Mouse (Mus musculus) ES-Bruce4 (cell line): Measurements from ENCODE around the gene Prkg1. TPM values are rescaled to one million over a fixed set of nuclear protein-coding genes. Genes with fewer than 3 reads are reported as not detected.

Experiments
- H3K27ac ChIP-seq: 2 replicates; pipeline ENCODE4 v1.5.1; 2012; ENCODE audit warnings: low read length, inconsistent platforms; ENCODE audit not compliant: insufficient read depth
- H3K27me3 ChIP-seq: 2 replicates; pipeline ENCODE4 v1.6.1; 2012; ENCODE audit warnings: mild to moderate bottlenecking, low read length, inconsistent platforms; ENCODE audit not compliant: control insufficient read depth, poor library complexity, insufficient read depth, severe bottlenecking
- H3K36me3 ChIP-seq: 2 replicates; pipeline ENCODE4 v1.6.1; 2012; ENCODE audit warnings: inconsistent platforms, mild to moderate bottlenecking, low read length, moderate library complexity; ENCODE audit not compliant: control insufficient read depth, poor library complexity, insufficient read depth, severe bottlenecking
- H3K4me1 ChIP-seq: one replicate; pipeline ENCODE4 v1.8.1; 2011; ENCODE audit warnings: low read length; ENCODE audit not compliant: control insufficient read depth, insufficient read depth
- H3K4me3 ChIP-seq: 2 replicates; pipeline ENCODE4 v1.5.1; 2011; ENCODE audit warnings: low read depth, mild to moderate bottlenecking, low read length
- H3K9ac ChIP-seq: 2 replicates; pipeline ENCODE4 v1.6.1; 2012; ENCODE audit warnings: low read depth, mild to moderate bottlenecking, inconsistent platforms; ENCODE audit not compliant: poor library complexity, severe bottlenecking
- H3K9me3 ChIP-seq: replicated peaks from 2 replicates; pipeline ENCODE4 v1.6.1; 2012; ENCODE audit warnings: mild to moderate bottlenecking, low read length, inconsistent platforms; ENCODE audit not compliant: control insufficient read depth, poor library complexity, insufficient read depth, severe bottlenecking
- CTCF ChIP-seq: IDR thresholded peaks from one replicate; pipeline ENCODE4 v1.8.1; 2011; ENCODE audit warnings: low read depth, low read length
- EP300 ChIP-seq: IDR thresholded peaks from 2 replicates; pipeline ENCODE4 v1.6.1; 2011; ENCODE audit warnings: low read depth, low read length; ENCODE audit not compliant: insufficient read depth
- POLR2A ChIP-seq: IDR thresholded peaks from one replicate; pipeline ENCODE4 v1.8.1; 2011; ENCODE audit warnings: low read length; ENCODE audit not compliant: insufficient read depth
- polyA plus RNA-seq: library from polyadenylated mRNA; stranded (reverse); fragments of >200 nt; gene quantifications from 2 replicates; pipeline ENCODE4 v1.2.4, GENCODE M21; 2011; ENCODE audit warnings: low read depth; ENCODE audit not compliant: missing spikeins, insufficient read depth, insufficient read length

Gene Prkg1
- polyA plus RNA-seq, 1 experiment, result 0.46 TPM

DNA sequence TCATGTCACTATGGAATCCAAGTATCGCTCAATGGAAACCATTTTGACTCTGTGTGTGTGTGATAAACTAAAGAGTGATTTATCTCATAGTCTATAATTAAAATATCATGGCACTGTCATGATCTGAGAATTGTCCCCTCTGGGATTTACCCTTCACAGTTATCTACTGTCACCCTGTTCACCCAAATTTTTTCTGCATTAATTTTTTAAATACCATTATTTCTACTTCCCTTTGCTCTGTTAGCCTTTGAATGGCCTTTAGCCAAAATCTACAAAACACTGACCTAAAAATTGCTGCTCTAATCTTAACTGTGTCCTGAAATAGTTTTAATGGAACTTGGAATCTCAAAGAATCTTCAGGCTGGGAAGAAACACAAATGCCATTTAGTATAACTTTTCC is 143.1 kb downstream of the Prkg1 start:
- H3K4me1 ChIP-seq, result no peaks in the 10 kb centered on the region
- TF ChIP-seq CTCF (no peak), POLR2A (no peak), EP300 (no peak)
- no peak overlapping the region for H3K4me3 ChIP-seq
- H3K9ac ChIP-seq, result no peak overlapping the region
- H3K27ac ChIP-seq, result no peak overlapping the region
- H3K9me3 ChIP-seq, result no peaks in the 10 kb centered on the region
- no peaks in the 10 kb centered on the region for H3K36me3 ChIP-seq
- H3K27me3 ChIP-seq, result no peaks in the 10 kb centered on the region

GRCm38 (mm10) chr19:31616830-31617229 is 148.0 kb downstream of the Prkg1 start:
- H3K27me3 ChIP-seq, result no peaks in the 10 kb centered on the region
- no peaks in the 10 kb centered on the region for H3K36me3 ChIP-seq
- H3K4me3 ChIP-seq, result no peak overlapping the region
- H3K4me1 ChIP-seq, result no peaks in the 10 kb centered on the region
- H3K9me3 ChIP-seq, result no peaks in the 10 kb centered on the region
- no peak overlapping the region for H3K27ac ChIP-seq
- no peak overlapping the region for H3K9ac ChIP-seq
- TF ChIP-seq POLR2A (no peak), EP300 (no peak)

DNA sequence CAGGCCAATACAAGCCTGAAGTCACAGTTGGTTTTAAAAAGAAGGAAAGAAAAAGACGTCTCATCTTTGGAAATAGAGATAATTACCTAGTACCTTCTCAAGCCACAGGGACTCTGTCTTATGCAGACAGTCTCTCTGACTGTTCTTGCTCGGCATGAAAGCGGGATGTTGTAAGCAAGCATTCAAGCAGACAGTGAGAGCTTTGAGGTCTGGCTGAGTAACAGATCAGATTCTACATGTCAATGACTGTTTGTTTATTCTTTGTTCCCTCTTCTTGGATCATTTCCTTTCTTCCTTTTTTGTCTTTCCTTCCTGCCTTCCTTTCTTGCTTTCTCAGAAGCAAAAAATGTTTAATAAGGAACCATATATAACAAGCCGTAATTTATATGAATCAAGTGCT is 148.7 kb downstream of the Prkg1 start:
- Histone ChIP-seq H3K9ac (no peak overlapping the region), H3K4me1 (no peaks in the 10 kb centered on the region), H3K36me3 (no peaks in the 10 kb centered on the region), H3K27me3 (no peaks in the 10 kb centered on the region), H3K27ac (no peak overlapping the region), H3K9me3 (no peaks in the 10 kb centered on the region), H3K4me3 (no peak overlapping the region)
- no peak for TF ChIP-seq EP300
- no peak for TF ChIP-seq POLR2A
- TF ChIP-seq CTCF, result no peak

DNA sequence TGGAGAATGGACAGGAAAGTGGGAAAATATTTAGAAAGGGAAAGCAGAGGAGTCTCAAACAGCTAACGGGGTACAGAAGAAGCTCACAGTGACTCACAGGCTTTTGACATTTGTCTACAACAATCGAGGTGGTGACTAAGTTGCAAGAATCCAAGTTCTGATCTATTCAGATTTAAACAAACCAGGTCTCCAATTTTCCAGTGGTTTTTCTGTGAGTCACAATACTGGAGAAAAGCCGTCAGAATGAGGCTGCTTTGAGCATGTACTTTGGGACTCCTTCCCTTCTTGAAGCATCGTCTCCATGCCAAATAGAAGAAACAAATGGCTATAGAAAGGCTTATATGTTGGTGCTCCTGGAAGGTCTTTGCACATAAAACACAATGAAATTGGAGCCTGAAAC is 151.7 kb downstream of the Prkg1 start:
- Histone ChIP-seq H3K36me3 (no peaks in the 10 kb centered on the region), H3K27ac (no peak overlapping the region), H3K9me3 (no peaks in the 10 kb centered on the region), H3K4me1 (no peaks in the 10 kb centered on the region), H3K27me3 (no peaks in the 10 kb centered on the region), H3K4me3 (no peak overlapping the region), H3K9ac (no peak overlapping the region)
- TF ChIP-seq EP300 (no peak), POLR2A (no peak), CTCF (no peak)

GRCm38 (mm10) chr19:31602578-31602977 is 162.3 kb downstream of the Prkg1 start:
- H3K9ac ChIP-seq, result no peak overlapping the region
- H3K4me3 ChIP-seq, result no peak overlapping the region
- no peaks in the 10 kb centered on the region for H3K4me1 ChIP-seq
- H3K27ac ChIP-seq, result no peak overlapping the region
- no peaks in the 10 kb centered on the region for H3K27me3 ChIP-seq
- no peaks in the 10 kb centered on the region for H3K9me3 ChIP-seq
- TF ChIP-seq EP300 (no peak), POLR2A (no peak), CTCF (no peak)
- H3K36me3 ChIP-seq, result no peaks in the 10 kb centered on the region

DNA sequence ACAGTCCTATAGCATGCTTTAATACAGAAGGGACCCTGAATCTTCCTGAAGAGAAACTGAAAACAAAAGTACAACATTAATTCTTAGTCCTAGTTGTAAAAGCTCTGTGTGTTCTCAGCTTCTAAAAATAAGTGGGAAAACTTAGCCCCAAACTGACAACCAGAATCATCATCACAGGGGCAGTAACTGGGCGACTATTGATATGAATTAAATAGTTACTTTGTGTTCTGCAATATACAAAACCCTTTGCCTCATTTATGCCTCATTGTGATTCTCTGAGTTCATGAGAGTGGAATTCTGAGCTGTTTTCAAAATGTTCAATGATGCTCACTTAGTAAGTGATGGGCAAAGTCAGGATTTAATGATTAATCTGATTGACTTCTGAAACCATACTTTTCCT is 170.8 kb downstream of the Prkg1 start:
- TF ChIP-seq CTCF (no peak), POLR2A (no peak), EP300 (no peak)
- H3K36me3 ChIP-seq, result no peaks in the 10 kb centered on the region
- H3K4me1 ChIP-seq, result no peaks in the 10 kb centered on the region
- no peaks in the 10 kb centered on the region for H3K27me3 ChIP-seq
- H3K9ac ChIP-seq, result no peak overlapping the region
- no peak overlapping the region for H3K4me3 ChIP-seq
- H3K9me3 ChIP-seq, result no peaks in the 10 kb centered on the region
- H3K27ac ChIP-seq, result no peak overlapping the region

- H3K27me3 ChIP-seq, result no peaks in the 10 kb centered on the region
- no peak overlapping the region for H3K4me3 ChIP-seq
- H3K4me1 ChIP-seq, result no peaks in the 10 kb centered on the region
- H3K9me3 ChIP-seq, result no peaks in the 10 kb centered on the region
- no peak overlapping the region for H3K27ac ChIP-seq
- H3K9ac ChIP-seq, result no peak overlapping the region
- H3K36me3 ChIP-seq, result no peaks in the 10 kb centered on the region
- TF ChIP-seq EP300 (no peak), CTCF (no peak), POLR2A (no peak)
Measured at GRCm38 (mm10) chr19:31590701-31591100, 174.1 kb downstream of the Prkg1 start.
